Mouse (Mus musculus): ENCODE results near the gene Rnf135. TPM values are rescaled to one million over a fixed set of nuclear protein-coding genes. Genes with fewer than 3 reads are reported as not detected.
A peak's percentile ranks its signal among the peaks of the same experiment; 100 is the strongest.

Rnf135 gene
- total and polyA plus RNA-seq, 3 experiments = 5.2 to 8.0 TPM; not detected in 1

GRCm38 (mm10) chr11:80171884-80172283, 11.8 kb upstream of the Rnf135 start:
- peaks cover 0 to 8% of the 10 kb centered on the region in 2 experiments; a peak in 2 of 4 replicates for H3K4me1 ChIP-seq (ENCODE audit: control insufficient read depth in 1 of 2, insufficient read depth in 2 of 2, low read length in 2 of 2)
- H3K9ac ChIP-seq (ENCODE audit: control insufficient read depth, low read depth, low read length, poor library complexity, severe bottlenecking) = no peak overlapping the region
- H3K4me3 ChIP-seq (ENCODE audit: control insufficient read depth in 1 of 2, insufficient read depth in 1 of 2, low read depth in 2 of 2, low read length in 2 of 2) = no peak overlapping the region
- H3K9me3 ChIP-seq (replicated peaks; ENCODE audit: insufficient read depth, low read length) = no peaks in the 10 kb centered on the region
- H3K27me3 ChIP-seq (ENCODE audit: control insufficient read depth in 1 of 2, insufficient read depth in 2 of 2, low read length in 2 of 2) = no peaks in the 10 kb centered on the region
- no peaks in the 10 kb centered on the region for H3K36me3 ChIP-seq (ENCODE audit: control insufficient read depth in 1 of 2, insufficient read depth in 2 of 2, low read length in 2 of 2)
- H3K79me2 ChIP-seq (ENCODE audit: control insufficient read depth, insufficient read depth, low read length, poor library complexity) = no peaks in the 10 kb centered on the region
- no peak overlapping the region for H3K27ac ChIP-seq (ENCODE audit: control insufficient read depth, low read depth, low read length)
- TF ChIP-seq USF2 (IDR thresholded peaks at IDR 0.05; ENCODE audit: borderline replicate concordance in 1 of 2, insufficient read depth in 1 of 2, low read depth in 1 of 2, low read length in 2 of 2) = no peak
- no peak for TF ChIP-seq UBTF (IDR thresholded peaks at IDR 0.05; ENCODE audit: borderline replicate concordance, insufficient read depth, low read depth, low read length)
- TF ChIP-seq TAL1 (IDR thresholded peaks at IDR 0.05; ENCODE audit: low read length) = no peak
- DNase-seq (ENCODE audit: low read depth, low spot score) = no peak

DNA sequence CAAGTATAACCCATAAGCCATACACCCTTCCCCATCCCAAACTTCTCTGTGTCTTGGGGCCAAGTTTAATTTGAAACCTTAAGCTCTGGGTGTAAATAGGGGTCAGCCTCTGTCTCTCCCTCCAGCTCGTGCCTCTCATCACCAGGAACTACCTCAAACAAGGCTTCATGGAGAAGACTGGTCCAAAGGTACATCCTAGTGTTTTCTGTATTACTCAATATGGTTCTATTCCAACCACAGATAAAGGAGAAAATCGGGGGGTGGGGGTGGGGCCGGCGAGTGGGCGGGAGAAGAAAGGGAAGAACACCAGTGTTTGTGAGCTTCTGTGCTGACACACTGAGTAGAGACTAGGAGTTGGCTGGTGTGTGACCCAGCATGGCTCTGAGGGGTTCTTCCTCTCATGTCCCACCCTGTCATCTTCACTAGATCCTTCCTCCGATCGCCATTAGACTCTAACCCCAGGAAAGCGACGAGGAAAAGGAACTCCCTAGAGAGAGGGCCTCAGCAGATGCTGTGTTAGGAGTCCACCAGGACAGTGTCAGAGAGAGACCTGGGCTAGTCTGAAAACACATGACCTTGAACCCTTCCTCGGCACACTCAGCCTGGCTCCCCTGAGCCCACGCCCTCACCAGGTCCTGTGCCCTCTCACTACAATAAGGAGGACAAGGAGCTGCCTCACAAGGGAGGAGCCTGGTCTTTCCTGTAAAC, 9.5 kb upstream of the Rnf135 start:
- Histone ChIP-seq H3K79me2 (ENCODE audit: control insufficient read depth, insufficient read depth, low read length, poor library complexity) (no peaks in the 10 kb centered on the region), H3K4me1 (ENCODE audit: control insufficient read depth in 1 of 2, insufficient read depth in 2 of 2, low read length in 2 of 2) (peaks cover 0 to 8% of the 10 kb centered on the region in 2 experiments; a peak in 2 of 4 replicates), H3K36me3 (ENCODE audit: control insufficient read depth in 1 of 2, insufficient read depth in 2 of 2, low read length in 2 of 2) (no peaks in the 10 kb centered on the region), H3K9me3 (replicated peaks; ENCODE audit: insufficient read depth, low read length) (no peaks in the 10 kb centered on the region), H3K27ac (ENCODE audit: control insufficient read depth, low read depth, low read length) (no peak overlapping the region), H3K27me3 (ENCODE audit: control insufficient read depth in 1 of 2, insufficient read depth in 2 of 2, low read length in 2 of 2) (no peaks in the 10 kb centered on the region), H3K9ac (ENCODE audit: control insufficient read depth, low read depth, low read length, poor library complexity, severe bottlenecking) (peak overlapping the region; percentile 25), H3K4me3 (ENCODE audit: control insufficient read depth in 1 of 2, insufficient read depth in 1 of 2, low read depth in 2 of 2, low read length in 2 of 2) (peak overlapping the region; percentile 14 to 23; a peak in 1 of 4 replicates)
- TF ChIP-seq TBP (IDR thresholded peaks at IDR 0.05; ENCODE audit: low read depth, low read length) = no peak
- no peak for TF ChIP-seq USF2 (IDR thresholded peaks at IDR 0.05; ENCODE audit: borderline replicate concordance in 1 of 2, insufficient read depth in 1 of 2, low read depth in 1 of 2, low read length in 2 of 2)
- TF ChIP-seq ETS1 (IDR thresholded peaks at IDR 0.05; ENCODE audit: low read depth, low read length) = no peak
- no peak for TF ChIP-seq MXI1 (IDR thresholded peaks at IDR 0.05; ENCODE audit: low read depth, low read length)
- DNase-seq (ENCODE audit: low read depth, low spot score) = no peak

GRCm38 (mm10) chr11:80176911-80177895, 6.4 kb upstream of the Rnf135 start:
- Histone ChIP-seq H3K9ac (ENCODE audit: control insufficient read depth, low read depth, low read length, poor library complexity, severe bottlenecking) (no peak overlapping the region), H3K27ac (ENCODE audit: control insufficient read depth, low read depth, low read length) (no peak overlapping the region)
- DNase-seq (ENCODE audit: low read depth, low spot score) = no peak

More at GRCm38 (mm10) chr11:80176911-80177895, 6.4 kb upstream of the Rnf135 start:
- no peaks in the 10 kb centered on the region for H3K9me3 ChIP-seq (replicated peaks; ENCODE audit: insufficient read depth, low read length)
- H3K4me3 ChIP-seq (ENCODE audit: control insufficient read depth in 1 of 2, insufficient read depth in 1 of 2, low read depth in 2 of 2, low read length in 2 of 2) = no peak overlapping the region
- no peak for TF ChIP-seq MXI1 (IDR thresholded peaks at IDR 0.05; ENCODE audit: low read depth, low read length)
- peak; percentile 96 for TF ChIP-seq ZNF384 (IDR thresholded peaks at IDR 0.05; ENCODE audit: low read depth, low read length)
- TF ChIP-seq EP300 (IDR thresholded peaks at IDR 0.05; ENCODE audit: low read depth in 1 of 2, low read length in 2 of 2) = no peak
- no peak for TF ChIP-seq GATA1 (IDR thresholded peaks at IDR 0.05; ENCODE audit: low read depth, low read length)
- no peak for TF ChIP-seq TCF12 (IDR thresholded peaks at IDR 0.05; ENCODE audit: low read depth, low read length)
- peak; percentile 85 for TF ChIP-seq MAFK (IDR thresholded peaks at IDR 0.05; ENCODE audit: borderline replicate concordance, low read depth, low read length)
- TF ChIP-seq ETS1 (IDR thresholded peaks at IDR 0.05; ENCODE audit: low read depth, low read length) = no peak
- 0 out of 2 replicates have a peak, but pooled peaks have one; percentile 15 for TF ChIP-seq GABPA (IDR thresholded peaks at IDR 0.05; ENCODE audit: low read depth, low read length)
- TF ChIP-seq MAX (IDR thresholded peaks at IDR 0.05; ENCODE audit: low read length) = no peak
- no peak for TF ChIP-seq HCFC1 (IDR thresholded peaks at IDR 0.05; ENCODE audit: low read depth, low read length)
- TF ChIP-seq ELF1 (IDR thresholded peaks at IDR 0.05; ENCODE audit: low read depth, low read length) = no peak
- TF ChIP-seq NRF1 (IDR thresholded peaks at IDR 0.05; ENCODE audit: insufficient read depth, low read depth, low read length, poor library complexity, severe bottlenecking) = no peak
- no peak for TF ChIP-seq ZKSCAN1 (IDR thresholded peaks at IDR 0.05; ENCODE audit: low read depth, low read length)
- no peak for TF ChIP-seq KAT2A (conservative IDR thresholded peaks at IDR 0.05; ENCODE audit: low read depth, low read length)
- TF ChIP-seq SIN3A (IDR thresholded peaks at IDR 0.05; ENCODE audit: low read length) = no peak
- no peak for TF ChIP-seq USF1 (IDR thresholded peaks at IDR 0.05; ENCODE audit: low read depth, low read length)
- TF ChIP-seq MYC (IDR thresholded peaks at IDR 0.05; ENCODE audit: low read depth, low read length) = no peak
- peaks cover 0 to 12% of the 10 kb centered on the region in 2 experiments; a peak in 3 of 4 replicates for H3K4me1 ChIP-seq (ENCODE audit: control insufficient read depth in 1 of 2, insufficient read depth in 2 of 2, low read length in 2 of 2)
- no peaks in the 10 kb centered on the region for H3K27me3 ChIP-seq (ENCODE audit: control insufficient read depth in 1 of 2, insufficient read depth in 2 of 2, low read length in 2 of 2)
- no peaks in the 10 kb centered on the region; a peak in 1 of 4 replicates for H3K36me3 ChIP-seq (ENCODE audit: control insufficient read depth in 1 of 2, insufficient read depth in 2 of 2, low read length in 2 of 2)
- H3K79me2 ChIP-seq (ENCODE audit: control insufficient read depth, insufficient read depth, low read length, poor library complexity) = no peaks in the 10 kb centered on the region
